Mouse (Mus musculus) lung, adult 10 weeks (tissue): Measurements from ENCODE around the gene Tpm3. TPM values are rescaled to one million over a fixed set of nuclear protein-coding genes. Genes with fewer than 3 reads are reported as not detected.

Experiments used
- polyA plus RNA-seq: library from polyadenylated mRNA; stranded (reverse); fragments of 350-450 nt; fragmentation: Illumina TruSeq; extraction: RNeasy Lipid Tissue Mini Kit (QIAGEN cat#74804); gene quantifications from one replicate; pipeline ENCODE4 v1.2.3, GENCODE M21; 2014; ENCODE audit warnings: low read depth, low replicate concordance; ENCODE audit not compliant: insufficient read depth

Tpm3 gene
- 250 TPM for polyA plus RNA-seq

GRCm38 (mm10) chr3:90072294-90072693 lies at the start of gene Tpm3:
Gene Tpm3, plus strand, starts transcription at chr3:90072649.

GRCm38 (mm10) chr3:90051441-90052350 lies 20.8 kb upstream of the Tpm3 start, which contains the start of gene 4933434E20Rik:
Gene 4933434E20Rik, plus strand, starts transcription at chr3:90051636.

GRCm38 (mm10) chr3:90052351-90053241 lies 19.9 kb upstream of the Tpm3 start, which contains the start of gene Ubap2l:
Gene Ubap2l, minus strand, starts transcription at chr3:90052628.

GRCm38 (mm10) chr3:90103938-90104337 lies 31.5 kb downstream of the Tpm3 start, which contains the start of gene Nup210l:
Gene Nup210l, plus strand, starts transcription at chr3:90104132.

Other genes with a start within 250 kb of the Tpm3 start
- 11.7 TPM for gene She, start 241.3 kb upstream of the Tpm3 start, polyA plus RNA-seq
- 9.3 TPM for gene Il6ra, start 159.5 kb upstream of the Tpm3 start, polyA plus RNA-seq
- 9.1 TPM for gene Atp8b2, start 109.1 kb upstream of the Tpm3 start, polyA plus RNA-seq
- gene Hax1, start 73.9 kb upstream of the Tpm3 start, polyA plus RNA-seq = 68.6 TPM
- gene 4933434E20Rik, start 21.0 kb upstream of the Tpm3 start, polyA plus RNA-seq = 91.0 TPM
- gene Ubap2l, start 20.0 kb upstream of the Tpm3 start, polyA plus RNA-seq = 27.3 TPM
- 0.12 TPM for gene Nup210l, start 31.5 kb downstream of the Tpm3 start, polyA plus RNA-seq
- 6,956 TPM for gene Rps27, start 141.0 kb downstream of the Tpm3 start, polyA plus RNA-seq
- gene Rab13, start 141.0 kb downstream of the Tpm3 start, polyA plus RNA-seq = 19.0 TPM
- gene Jtb, start 158.9 kb downstream of the Tpm3 start, polyA plus RNA-seq = 75.8 TPM
- 1.8 TPM for gene Creb3l4, start 170.9 kb downstream of the Tpm3 start, polyA plus RNA-seq
- 61.5 TPM for gene Slc39a1, start 175.5 kb downstream of the Tpm3 start, polyA plus RNA-seq
- 24.8 TPM for gene Crtc2, start 181.5 kb downstream of the Tpm3 start, polyA plus RNA-seq
- 5.8 TPM for gene Dennd4b, start 192.5 kb downstream of the Tpm3 start, polyA plus RNA-seq
- gene Gatad2b, start 220.5 kb downstream of the Tpm3 start, polyA plus RNA-seq = 7.2 TPM